Mouse (Mus musculus) right cerebral cortex, adult 18-20 months (tissue): ENCODE measurements around the gene Gpr1.
"Not testable (repeated sequence)": the region's sequence is repeated elsewhere in the genome, so short reads cannot be mapped to it uniquely, and the experiment has no call there.

ENCODE experiments used
- DNase-seq: peaks from one replicate; pipeline ENCODE4 v3.0.0; 2022; ENCODE audit warnings: mixed read lengths

Gene Gpr1

DNA sequence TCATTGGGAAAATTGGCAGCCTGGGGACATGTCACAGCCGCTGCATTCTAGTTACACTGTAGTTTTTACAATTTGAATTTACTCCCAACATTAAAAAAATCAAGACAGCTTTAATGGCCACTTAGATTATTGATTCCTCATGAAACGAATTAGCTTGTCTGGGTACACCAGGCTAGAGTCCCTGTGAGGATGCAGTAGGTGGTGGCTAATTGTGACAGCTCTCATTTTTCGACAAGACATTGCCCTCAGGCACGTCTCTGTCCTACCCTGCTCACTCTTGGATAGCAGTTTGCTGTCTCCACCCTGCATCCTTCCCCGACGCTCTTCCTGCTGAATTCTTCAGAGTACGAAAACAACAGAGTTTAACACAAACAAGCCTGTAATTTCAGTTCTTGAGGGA lies 288 bp upstream of the Gpr1 start:
- DNase-seq = no peak

DNA sequence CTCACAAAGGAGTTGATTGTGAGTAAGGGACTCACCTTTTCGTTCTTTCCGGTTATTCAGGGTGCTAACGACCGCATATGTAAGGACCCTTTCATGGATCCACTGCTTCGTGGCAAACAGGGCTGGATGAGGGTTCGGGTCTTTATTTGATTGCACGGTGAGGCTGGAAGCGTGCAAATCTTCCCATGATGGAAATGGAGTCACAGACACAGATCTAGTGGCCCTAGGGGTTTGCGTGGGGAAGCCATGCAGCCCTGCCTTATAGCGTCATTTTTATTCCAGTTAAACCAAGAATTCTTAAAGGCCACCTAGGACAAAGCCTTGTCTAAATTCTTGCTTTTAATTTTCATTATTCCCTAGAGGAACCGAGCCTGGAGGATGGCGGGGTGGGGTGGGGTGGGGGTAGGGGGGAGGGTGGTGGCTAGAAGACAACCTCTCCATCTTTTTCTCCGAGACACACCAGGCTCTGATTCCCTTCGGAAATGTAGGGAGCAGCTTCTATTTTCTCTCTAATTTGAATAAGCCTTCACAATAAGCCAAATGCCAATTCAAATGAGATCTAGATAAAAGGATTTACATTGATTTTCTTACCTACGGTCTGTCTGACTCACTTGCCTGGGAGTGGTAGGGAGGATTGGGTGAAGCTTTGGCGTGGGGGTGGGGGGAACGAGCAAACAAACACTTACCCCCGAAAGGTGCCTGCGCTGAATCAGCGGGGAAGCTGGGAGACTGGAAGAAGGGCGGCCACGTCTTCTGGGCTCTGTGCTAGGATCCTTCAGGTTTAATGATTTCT lies 669 bp downstream of the Gpr1 start:
- DNase-seq = peak; percentile 18

DNA sequence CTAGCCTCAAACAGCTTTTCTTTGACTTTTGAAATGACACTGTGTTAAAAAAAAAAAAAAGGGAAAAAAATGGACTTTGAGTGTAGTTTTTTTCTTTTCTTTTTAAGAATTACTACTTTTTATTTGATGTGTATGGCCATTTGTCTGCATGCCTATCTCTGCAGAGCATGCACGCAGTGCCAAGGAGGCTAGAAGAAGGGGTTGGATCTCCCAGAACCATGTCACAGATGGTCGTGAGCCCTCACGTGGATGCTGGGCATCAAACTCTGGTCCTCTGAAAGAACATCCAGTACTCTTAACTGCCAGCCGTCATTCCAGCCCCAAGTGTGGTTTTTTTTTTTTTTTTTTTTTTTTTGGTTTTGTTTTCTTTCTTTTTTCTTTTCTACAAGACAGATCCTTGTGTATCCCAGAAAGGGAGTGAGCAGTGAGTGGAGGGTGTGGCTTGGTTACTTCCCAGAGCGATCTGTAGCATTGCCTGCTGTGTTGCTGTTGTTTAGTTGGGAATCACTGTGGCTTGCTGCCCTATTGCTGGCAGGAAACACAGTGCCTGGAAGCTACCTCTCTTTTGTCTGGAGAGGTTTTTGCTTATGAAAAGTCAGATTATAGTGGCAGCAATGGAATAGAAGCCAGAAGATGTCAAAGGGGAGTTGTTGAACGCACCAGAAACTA lies 4.3 kb downstream of the Gpr1 start:
- DNase-seq = no peak

DNA sequence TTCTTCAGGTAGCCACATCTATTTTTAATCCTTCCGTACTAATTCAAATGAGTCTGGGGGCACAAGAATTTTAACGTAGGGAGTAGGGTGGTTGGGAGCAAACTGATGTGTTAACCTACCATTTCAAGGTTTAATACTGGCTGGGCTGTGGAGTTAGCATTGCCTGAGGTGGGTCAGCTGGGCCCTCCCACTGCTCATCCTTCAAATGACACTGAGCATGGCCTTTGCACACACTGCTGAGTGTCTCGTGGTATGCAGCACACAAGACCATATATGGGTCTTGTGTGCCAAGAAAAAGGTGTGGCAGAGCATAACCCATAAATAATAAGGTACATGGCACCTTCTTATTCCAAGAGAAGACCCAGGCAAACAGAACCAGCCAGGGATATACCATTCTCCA lies 6.7 kb downstream of the Gpr1 start:
- DNase-seq = no peak

DNA sequence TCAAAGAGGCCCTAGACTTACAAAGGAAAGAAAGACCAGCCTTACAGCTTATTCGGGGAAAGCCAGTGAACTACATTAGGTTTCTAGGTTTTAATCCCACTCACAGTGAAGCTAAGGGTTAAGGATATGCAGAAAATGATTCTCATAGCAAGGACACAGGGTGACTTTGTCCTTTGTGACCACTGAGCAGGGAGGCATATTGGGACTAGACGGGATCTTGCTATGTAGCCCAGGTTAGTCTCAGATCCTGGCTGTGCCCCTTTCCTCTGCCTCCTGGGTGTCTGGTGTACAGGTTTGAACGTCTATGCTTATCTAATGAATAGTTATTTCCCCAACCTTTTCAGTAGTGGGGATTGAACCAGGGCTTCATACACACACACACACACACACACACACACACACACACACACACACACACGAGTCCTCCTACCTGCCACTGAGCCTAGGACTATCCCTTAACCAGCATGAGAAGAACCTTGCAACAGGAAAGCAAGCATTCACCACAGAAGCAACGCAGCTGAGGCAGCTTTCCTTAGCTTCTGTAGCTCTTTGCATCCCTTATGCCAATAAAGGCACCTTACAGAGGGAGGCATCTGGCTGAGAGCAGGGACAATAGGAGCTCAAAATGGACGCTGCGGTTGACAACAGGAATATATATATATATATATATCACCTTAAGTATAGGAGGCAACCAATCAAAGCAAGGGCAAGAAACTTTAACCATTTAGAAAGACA lies 9.5 kb downstream of the Gpr1 start:
- DNase-seq = no peak

DNA sequence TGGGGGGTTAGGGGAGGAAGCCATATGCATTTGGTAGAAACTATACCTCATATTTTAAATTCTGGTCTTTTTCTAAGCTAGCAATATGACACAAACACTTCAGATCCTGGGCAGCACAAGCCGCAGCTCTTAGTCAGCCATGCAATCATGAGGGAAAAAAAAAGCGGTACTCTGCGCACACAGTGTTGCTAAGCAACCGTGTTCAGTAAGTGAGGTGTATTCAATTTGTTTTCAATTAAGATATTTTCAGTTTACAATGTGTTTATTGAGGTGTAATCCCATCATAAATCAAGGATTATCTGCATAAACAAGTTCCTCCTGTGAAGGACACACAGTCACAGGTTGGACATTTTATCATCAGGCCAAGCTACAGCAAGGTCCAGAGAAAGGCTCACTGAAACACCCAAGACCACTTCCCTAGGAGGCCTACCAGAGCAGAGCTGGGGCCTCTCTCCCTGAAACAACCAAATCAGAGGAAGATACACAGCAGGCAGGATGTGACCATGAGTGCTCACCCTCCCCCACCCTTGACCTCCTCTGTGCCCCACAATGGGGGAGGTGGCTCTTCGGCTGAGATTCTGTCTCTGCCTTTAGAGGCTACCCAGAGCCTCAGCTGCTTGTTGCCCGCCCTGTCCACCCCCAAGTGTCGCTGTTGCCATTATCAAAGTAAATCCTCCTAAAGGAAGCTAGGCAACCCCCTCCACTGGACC lies 10.2 kb downstream of the Gpr1 start:
- peak; percentile 46 for DNase-seq

DNA sequence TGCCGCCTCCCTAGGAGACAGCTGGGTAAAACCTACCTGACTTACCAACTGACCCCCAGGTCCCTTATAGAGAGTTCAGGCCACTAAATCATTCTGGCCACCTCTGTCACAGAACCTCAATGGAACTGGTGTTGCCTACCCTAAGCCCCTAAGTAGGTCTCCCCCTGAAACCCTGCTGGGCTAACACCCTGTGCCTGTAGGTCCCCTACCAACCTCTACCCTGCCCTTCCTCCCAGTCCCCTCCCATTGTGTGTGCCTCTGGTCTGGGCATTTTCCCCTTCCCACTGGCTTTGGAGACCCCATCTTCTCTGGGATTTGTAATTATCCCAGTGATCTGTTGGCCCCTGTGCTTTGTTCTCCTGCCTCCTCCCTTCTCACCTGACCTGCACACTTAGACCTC lies 10.9 kb downstream of the Gpr1 start:
- DNase-seq = no peak

DNA sequence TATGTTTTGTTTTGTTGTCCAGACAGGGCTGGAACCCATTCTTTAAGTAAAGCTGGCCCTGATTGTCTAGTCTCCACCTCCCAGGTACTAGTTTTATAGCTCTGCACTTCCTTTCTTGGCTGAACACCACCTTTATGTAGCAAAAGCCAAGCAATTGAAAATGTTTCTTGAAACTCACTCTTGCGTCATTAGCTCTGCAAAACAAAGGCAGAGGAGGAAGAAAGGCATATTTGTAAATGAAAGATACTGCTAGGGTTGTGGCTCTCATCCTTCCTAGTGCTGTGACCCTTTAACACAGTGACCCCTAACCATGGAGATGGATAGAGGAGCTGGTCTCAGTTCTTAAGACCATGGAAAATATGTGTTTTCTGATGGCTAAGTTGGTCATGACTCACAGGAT lies 12.7 kb downstream of the Gpr1 start:
- DNase-seq = no peak

DNA sequence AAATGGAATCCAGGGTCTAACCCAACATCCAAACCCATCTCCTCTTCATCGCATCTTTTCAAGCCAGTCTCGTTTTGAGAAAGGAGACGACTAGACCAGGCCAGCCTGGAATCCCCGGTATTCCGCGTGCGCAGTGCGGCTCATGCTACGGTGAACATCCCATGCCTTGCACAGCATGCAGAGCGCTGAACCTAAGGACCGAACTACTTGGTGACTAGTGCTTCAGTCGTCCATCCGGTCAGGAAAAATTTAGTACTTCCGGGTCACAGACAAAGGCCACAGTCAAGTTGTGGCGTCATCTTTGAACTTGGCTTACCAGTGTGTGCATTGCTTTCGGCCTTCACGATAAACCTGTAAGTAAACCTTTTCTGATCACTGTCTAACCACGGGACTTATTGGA lies 14.0 kb downstream of the Gpr1 start:
- DNase-seq = no peak

DNA sequence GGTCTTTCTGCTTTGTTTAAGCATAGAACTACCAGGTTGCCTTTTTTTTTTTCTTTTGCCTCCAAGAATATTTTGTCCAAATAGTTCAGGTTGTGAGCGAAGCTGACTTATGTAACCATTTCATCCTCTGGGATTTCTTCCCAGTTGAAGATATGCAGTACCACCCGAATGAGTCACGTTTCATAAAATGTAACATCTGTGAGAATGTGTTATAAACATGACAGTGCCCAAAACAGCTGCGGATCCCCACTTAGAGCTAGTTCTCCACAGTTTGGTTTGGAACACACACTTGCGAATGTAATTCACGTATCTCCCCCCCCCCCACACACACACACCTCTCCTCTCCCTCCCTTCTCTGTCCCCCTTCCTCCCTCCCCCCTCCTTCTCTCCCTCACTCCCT lies 15.0 kb downstream of the Gpr1 start:
- no peak for DNase-seq

DNA sequence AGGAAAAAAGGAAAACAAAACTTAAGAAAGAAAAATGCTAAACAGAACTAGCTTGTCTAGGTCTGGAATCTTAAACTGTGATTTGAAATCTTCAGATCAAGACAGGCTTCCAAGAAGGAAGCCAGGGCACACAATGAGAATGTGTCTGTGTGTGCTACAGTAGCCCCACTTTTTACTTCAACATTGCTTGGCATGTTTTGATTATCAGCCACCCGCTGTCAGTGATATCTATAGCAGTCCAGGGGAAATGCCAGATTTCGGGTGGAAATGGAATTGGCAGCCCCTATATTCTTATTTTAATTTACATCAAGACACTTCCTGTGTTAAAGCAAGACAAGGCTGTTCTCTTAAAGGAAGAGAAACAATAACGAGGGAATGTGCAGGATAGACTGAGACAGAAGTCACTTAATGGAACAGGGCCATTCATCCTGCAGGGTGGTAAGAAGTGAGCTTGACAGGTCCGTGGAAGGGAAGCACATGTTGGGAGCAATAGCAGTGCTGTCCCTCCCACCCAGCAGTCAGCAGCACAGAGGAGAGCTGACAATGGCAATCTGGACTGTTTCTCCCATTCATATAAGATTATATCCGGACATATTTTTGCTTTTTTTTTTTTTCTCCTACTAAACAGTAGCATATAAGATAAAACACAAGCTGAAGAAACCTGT lies 18.4 kb downstream of the Gpr1 start:
- no peak for DNase-seq

DNA sequence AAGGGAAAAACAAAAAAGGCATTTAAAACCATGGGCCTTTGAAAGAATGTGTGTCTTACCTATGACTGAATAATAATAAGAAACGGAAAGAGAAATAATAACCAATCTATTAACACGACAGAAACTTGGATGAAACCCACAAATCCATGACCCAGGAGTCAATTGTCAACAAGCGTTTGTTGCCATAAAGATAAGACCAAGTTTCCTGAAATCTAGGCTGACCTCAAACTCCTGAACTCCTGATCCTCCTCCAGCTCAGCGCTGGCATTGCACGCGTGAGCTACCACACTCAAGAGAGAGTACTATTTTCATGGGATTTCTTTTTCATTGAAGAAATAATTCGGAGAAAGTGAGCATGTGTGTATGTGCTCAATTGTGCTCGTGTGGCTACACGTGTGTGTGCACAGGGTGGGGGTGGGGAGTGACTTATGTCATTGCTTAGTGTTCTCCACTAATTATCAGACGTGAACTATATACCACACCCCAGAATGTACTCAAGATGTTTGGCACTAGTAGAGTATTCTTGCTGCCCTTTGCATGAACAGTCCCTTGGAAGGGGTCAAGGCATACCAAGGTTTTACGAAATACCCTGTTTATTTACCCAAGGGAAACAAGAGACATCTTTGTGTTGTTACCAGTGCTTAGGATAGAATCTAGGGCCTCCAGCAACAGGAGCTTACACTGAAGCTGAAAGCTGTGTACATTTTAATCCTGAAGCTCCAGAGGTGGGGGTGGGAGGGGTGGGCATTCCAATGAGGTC lies 21.9 kb downstream of the Gpr1 start:
- DNase-seq = no peak

DNA sequence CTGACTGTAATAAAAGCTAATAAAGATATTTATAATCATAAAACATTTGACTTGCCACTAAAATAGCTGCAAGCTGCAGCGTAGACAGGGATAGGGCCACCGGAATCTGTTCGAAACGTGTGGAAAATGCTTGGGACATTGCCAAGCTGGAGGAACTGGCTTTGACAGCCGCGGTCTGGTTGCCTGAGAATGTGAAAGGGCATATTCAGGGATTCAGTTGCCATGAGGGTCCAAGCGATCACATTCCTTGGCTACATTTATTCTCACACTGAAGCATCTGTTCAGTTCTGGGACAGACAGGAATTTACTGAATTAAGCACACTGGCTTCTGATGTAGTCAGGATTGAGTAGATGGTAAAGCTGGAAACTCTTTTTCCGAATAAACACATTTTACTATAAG lies 23.5 kb downstream of the Gpr1 start:
- DNase-seq = no peak

DNA sequence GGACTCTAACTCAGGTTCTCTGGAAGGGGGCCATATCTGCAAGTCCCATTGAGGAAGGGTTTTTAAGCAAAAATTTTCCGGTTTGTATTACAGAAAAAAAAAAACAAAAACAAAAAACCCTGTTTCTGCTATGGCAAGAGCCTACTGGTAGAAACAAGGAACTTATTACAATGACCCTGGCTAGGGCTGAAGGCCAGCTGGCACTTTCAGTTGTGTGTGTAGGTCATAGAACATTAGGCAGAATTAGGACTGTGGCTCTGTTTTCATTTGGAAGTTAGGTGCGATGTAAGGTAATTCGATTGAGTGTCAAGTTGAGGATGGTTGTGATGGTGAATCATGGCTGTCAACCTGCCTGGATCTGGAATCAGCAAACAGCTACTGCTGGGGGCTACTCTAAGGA lies 25.8 kb downstream of the Gpr1 start:
- no peak for DNase-seq

DNA sequence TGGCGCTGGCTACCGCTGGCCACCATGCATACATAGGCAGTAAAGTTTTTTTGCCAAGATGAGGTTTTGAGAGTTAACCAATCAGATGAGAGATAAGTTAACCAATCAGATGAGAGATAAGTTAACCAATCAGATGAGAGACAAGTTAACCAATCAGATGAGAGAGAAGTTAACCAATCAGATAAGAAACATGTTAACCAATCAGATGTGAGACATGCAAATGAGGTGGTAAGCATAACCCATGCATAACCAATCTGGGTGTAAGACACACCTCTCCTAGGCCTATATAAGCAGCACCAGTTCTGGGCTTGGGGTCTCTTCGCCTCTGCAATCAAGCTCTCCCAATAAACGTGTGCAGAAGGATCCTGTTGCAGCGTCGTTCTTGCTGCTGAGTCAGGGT lies 28.9 kb downstream of the Gpr1 start:
- DNase-seq = not testable (repeated sequence)

DNA sequence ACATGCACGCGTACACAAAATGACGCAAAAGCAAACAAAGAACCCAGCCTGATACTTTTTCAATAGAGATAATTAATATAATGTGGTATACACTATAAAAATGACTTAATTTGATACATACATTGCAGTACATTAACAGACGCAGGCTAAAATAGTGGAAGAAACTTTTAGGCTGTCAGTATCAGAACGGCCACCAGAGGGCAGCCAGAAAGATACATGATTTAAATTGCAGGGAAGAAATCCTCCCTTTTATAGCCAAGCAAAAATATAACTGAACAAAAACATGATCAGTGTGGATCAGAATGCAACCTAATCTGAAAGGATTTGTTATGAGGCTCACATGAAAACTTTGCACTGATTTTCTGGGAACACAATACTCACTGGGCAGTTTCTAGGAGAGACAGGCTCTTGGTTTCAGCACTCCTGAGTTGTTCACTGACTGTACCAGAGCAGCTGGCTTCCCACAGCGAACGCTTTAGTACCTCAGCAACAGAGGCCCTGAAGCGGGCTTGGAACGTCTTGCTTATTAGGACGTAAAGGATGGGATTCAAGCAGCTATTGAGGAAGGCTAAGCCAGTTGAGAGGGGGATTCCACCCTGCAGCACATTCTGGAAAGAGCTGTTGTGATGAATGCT lies 31.6 kb downstream of the Gpr1 start:
- peak; percentile 62 for DNase-seq

DNA sequence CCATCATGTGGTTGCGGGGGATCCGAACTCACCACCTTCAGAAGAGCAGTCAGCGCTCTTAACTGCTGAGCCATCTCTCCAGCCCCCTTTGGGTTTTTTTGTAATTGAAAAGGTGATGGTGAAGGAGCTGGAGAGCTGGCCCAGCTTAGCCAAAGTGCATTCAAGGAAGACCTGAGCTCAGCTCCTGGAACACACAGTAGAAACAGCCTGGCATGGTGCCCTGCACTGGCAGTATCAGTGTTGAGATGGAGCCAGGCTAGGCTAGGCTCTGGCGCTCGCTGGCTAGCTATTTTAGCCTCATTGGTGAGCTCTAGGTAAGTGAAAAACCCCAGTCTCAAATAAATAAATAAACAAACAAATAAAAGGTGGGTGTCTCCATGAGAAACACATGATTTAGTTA lies 32.1 kb downstream of the Gpr1 start:
- no peak for DNase-seq

DNA sequence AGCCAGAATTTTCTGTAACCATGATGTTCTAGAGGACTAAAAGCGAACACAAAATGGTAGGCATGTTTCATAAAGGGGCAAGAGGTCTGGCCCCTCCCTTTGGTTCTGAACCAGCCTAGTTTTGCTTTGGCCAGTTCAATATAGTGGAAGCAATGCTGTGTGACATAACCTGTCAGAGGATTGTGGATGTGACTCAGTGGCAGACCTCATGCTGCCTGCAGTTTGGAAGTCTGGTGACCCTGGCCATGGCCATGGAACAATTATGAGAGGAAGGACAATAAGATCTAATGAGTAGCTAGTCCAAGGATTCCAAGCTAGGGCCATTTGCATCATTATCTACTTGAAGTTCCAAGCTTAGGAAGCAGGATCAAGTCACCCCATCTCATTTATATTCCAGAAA lies 32.9 kb downstream of the Gpr1 start:
- no peak for DNase-seq

DNA sequence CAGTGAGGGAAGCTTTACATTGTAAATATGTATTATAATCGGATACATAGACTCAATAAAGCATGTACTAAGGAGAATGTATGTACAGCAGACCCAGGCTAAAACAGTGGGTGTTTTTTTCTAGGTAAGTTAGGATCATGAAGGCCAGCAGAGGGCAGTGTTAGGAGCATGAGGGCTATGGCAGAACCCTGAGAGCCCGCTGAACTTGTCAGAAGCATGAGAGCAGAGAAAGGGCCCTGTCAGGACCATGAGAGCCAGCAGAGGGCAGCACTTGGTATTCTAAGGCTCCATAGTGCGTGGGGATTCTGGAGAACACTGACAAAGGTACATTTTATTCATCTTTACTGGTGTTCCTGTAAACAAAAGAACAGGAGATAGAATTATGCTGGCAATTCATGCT lies 33.3 kb downstream of the Gpr1 start:
- DNase-seq = peak; percentile 93

DNA sequence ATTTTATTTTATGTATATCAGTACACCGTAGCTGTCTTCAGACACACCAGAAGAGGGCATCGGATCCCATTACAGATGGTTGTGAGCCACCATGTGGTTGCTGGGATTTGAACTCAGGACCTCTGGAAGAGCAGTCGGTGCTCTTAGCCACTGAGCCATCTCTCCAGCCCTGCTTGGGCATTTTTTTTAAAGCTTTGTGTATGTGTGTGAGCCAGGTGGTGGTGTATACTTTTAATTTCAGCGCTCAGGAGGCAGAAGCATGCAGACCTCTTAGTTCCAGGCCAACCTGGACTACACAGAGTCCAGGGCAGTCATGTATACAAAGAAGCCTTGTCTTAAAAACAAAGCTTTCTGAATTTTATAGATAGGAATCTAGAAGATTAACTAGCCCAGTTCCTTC lies 33.8 kb downstream of the Gpr1 start:
- not testable (repeated sequence) for DNase-seq

DNA sequence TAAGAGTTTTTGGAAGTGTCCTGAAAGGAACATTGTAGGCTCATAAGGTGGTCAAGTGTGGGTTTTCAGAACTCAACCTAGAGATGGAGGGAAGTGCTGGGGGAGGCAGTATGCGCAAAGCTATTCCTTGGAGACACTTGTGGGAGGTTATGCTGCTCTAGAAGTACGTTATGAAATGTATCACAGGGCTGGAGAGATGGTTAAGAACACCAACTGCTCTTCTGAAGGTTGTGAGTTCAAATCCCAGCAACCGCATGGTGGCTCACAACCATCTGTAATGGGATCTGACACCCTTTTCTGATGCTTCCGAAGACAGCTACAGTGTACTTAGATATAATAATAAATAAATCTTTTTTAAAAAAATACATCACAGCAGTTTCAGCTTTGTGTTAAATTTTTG lies 34.2 kb downstream of the Gpr1 start:
- DNase-seq = no peak

DNA sequence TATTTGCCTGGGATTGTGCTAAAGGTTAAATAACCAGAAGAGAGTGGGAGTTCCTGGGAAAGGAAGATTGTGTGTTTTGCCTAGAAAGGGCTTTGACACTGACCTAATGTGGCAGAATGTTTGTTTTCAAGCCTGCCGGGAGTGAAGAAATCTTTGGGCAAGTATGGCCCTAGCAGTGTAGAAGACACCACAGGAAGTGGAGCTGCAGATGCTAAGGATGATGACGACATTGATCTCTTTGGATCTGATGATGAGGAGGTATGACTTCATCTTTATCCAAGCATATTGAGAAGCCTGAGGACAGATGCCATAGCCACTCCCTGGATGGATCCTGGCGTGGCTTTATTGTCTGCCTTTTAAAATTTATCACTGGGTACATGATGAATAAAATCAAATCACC lies 36.0 kb downstream of the Gpr1 start:
- DNase-seq = no peak
